Mouse (Mus musculus) heart, adult 2 months (tissue): ENCODE measurements around the gene 9930022D16Rik. TPM values are rescaled to one million over a fixed set of nuclear protein-coding genes. Genes with fewer than 3 reads are reported as not detected.

Source experiments
- DNase-seq, 2 experiments: peaks; one replicate each; pipeline ENCODE4 v3.0.0; 2021
- H3K27ac ChIP-seq: fragments of 200-600 bp; 2 replicates; pipeline ENCODE4 v1.8.1; 2022
- H3K27me3 ChIP-seq: fragments of 200-500 bp; 2 replicates; pipeline ENCODE4 v1.6.1; 2012; ENCODE audit warnings: mild to moderate bottlenecking, low read length, inconsistent platforms, mixed read lengths; ENCODE audit not compliant: control insufficient read depth, insufficient read depth
- H3K36me3 ChIP-seq: fragments of 200-500 bp; 2 replicates; pipeline ENCODE4 v1.6.1; 2012; ENCODE audit warnings: low read length, inconsistent platforms; ENCODE audit not compliant: control insufficient read depth, insufficient read depth
- H3K4me1 ChIP-seq: fragments of 200-500 bp; 2 replicates; pipeline ENCODE4 v1.6.1; 2011; ENCODE audit warnings: low read length; ENCODE audit not compliant: control insufficient read depth, insufficient read depth
- H3K4me3 ChIP-seq: fragments of 200-600 bp; 2 replicates; pipeline ENCODE4 v1.8.1; 2022
- H3K79me2 ChIP-seq: fragments of 200-500 bp; replicated peaks from 2 replicates; pipeline ENCODE4 v1.6.1; 2012; ENCODE audit warnings: mild to moderate bottlenecking, inconsistent platforms, low read length, moderate library complexity, mixed read lengths; ENCODE audit not compliant: control insufficient read depth, insufficient read depth
- H3K9ac ChIP-seq: fragments of 200-500 bp; 2 replicates; pipeline ENCODE4 v1.6.1; 2012; ENCODE audit warnings: low read depth, mild to moderate bottlenecking, control low read depth, inconsistent platforms, low read length, mixed read lengths
- CTCF ChIP-seq: fragments of 200-600 bp; IDR thresholded peaks from 2 replicates; pipeline ENCODE4 v1.8.1; 2022; ENCODE audit warnings: antibody characterized with exemption, mild to moderate bottlenecking, moderate library complexity
- EP300 ChIP-seq: fragments of 200-500 bp; IDR thresholded peaks from 2 replicates; pipeline ENCODE4 v1.6.1; 2011; ENCODE audit warnings: low read depth, low read length, control low read depth; ENCODE audit not compliant: insufficient read depth
- POLR2A ChIP-seq: fragments of 200-500 bp; IDR thresholded peaks from 2 replicates; pipeline ENCODE4 v1.6.1; 2011; ENCODE audit warnings: mild to moderate bottlenecking, low read depth, low read length, control low read depth; ENCODE audit not compliant: insufficient read depth
- WGBS: fragments of 180-500 bp; shearing (Covaris S2); methylation state at CpG from one replicate; pipeline ENCODE4 v1.1.7; 2018; 5-methylcytosine and 5-hydroxymethylcytosine counted together
- intact Hi-C: fragments of 180-260 bp; cut with DNase I; formaldehyde crosslinking; loops from one replicate; pipeline ENCODE4 v1.15.1; 2025
- polyA plus RNA-seq: library from polyadenylated mRNA; depleted of rRNA; stranded (reverse); fragments of >200 nt; gene quantifications from 2 replicates; pipeline ENCODE4 v1.2.3, GENCODE M21; 2012
- total RNA-seq, 2 experiments: library from RNA; stranded (reverse); gene quantifications; 2 replicates each; pipeline ENCODE4 v1.2.3; 2021

9930022D16Rik gene
- total and polyA plus RNA-seq, 3 experiments, result not detected

GRCm38 (mm10) chr11:109369026-109369637 lies 44.6 kb upstream of the 9930022D16Rik start:
- DNase-seq, result peak in 1 of 2 experiments; percentile 50
- Histone ChIP-seq H3K27me3 (no peaks in the 10 kb centered on the region), H3K4me3 (no peak overlapping the region), H3K9ac (no peak overlapping the region), H3K79me2 (peaks cover 18% of the 10 kb centered on the region), H3K36me3 (peaks cover 50% of the 10 kb centered on the region), H3K4me1 (peaks cover 28% of the 10 kb centered on the region), H3K27ac (peak overlapping the region; percentile 38; the same call in 1 of the 2 replicates)
- 49% methylated on average over 3 of the region's 3 CpGs for WGBS
- no peak for TF ChIP-seq POLR2A
- 0 out of 2 replicates have a peak, but pooled peaks have one; percentile 6 for TF ChIP-seq EP300
- no peak for TF ChIP-seq CTCF
- intact Hi-C loops, result loop anchor here (10.0 kb wide), 1 partner anchor 966 kb away; the partner anchor contains the start of gene Abca5

GRCm38 (mm10) chr11:109375412-109375811 lies 38.3 kb upstream of the 9930022D16Rik start:
- peaks cover 5% of the 10 kb centered on the region for H3K36me3 ChIP-seq
- no peak overlapping the region for H3K9ac ChIP-seq
- H3K27me3 ChIP-seq, result no peaks in the 10 kb centered on the region
- no peak for TF ChIP-seq CTCF
- TF ChIP-seq POLR2A, result no peak
- TF ChIP-seq EP300, result no peak
- 74% methylated on average over 7 of the region's 7 CpGs for WGBS
- H3K4me1 ChIP-seq, result peaks cover 23% of the 10 kb centered on the region
- H3K27ac ChIP-seq, result no peak overlapping the region
- intact Hi-C loops, result no loop called here
- peaks cover 15% of the 10 kb centered on the region for H3K79me2 ChIP-seq
- DNase-seq, result no peak
- no peak overlapping the region for H3K4me3 ChIP-seq

GRCm38 (mm10) chr11:109376484-109377143 lies 37.1 kb upstream of the 9930022D16Rik start:
- no peak overlapping the region for H3K4me3 ChIP-seq
- intact Hi-C loops, result no loop called here
- WGBS, result 23% methylated on average over 7 of the region's 7 CpGs
- H3K79me2 ChIP-seq, result peaks cover 12% of the 10 kb centered on the region
- TF ChIP-seq CTCF, result no peak
- TF ChIP-seq POLR2A, result no peak
- no peak for TF ChIP-seq EP300
- peaks cover 8% of the 10 kb centered on the region for H3K36me3 ChIP-seq
- peak overlapping the region; percentile 32; the same call in 1 of the 2 replicates for H3K27ac ChIP-seq
- DNase-seq, result no peak
- H3K9ac ChIP-seq, result 0 out of 2 replicates have a peak overlapping the region, but pooled peaks have one; percentile 16
- H3K27me3 ChIP-seq, result no peaks in the 10 kb centered on the region
- H3K4me1 ChIP-seq, result peaks cover 29% of the 10 kb centered on the region

- Histone ChIP-seq H3K4me3 (no peak overlapping the region), H3K79me2 (peaks cover 10% of the 10 kb centered on the region), H3K27me3 (no peaks in the 10 kb centered on the region), H3K9ac (no peak overlapping the region), H3K4me1 (peaks cover 30% of the 10 kb centered on the region), H3K27ac (no peak overlapping the region), H3K36me3 (peaks cover 8% of the 10 kb centered on the region)
- no peak for DNase-seq
- TF ChIP-seq EP300, result no peak
- TF ChIP-seq CTCF, result no peak
- no peak for TF ChIP-seq POLR2A
- WGBS, result 39% methylated on average over 10 of the region's 10 CpGs
- intact Hi-C loops, result no loop called here
Observed at GRCm38 (mm10) chr11:109377477-109377876, 36.2 kb upstream of the 9930022D16Rik start.

GRCm38 (mm10) chr11:109378051-109378450 lies 35.7 kb upstream of the 9930022D16Rik start:
- Histone ChIP-seq H3K36me3 (peaks cover 8% of the 10 kb centered on the region), H3K9ac (no peak overlapping the region), H3K79me2 (peaks cover 8% of the 10 kb centered on the region), H3K4me3 (no peak overlapping the region), H3K27me3 (no peaks in the 10 kb centered on the region), H3K4me1 (peaks cover 28% of the 10 kb centered on the region), H3K27ac (no peak overlapping the region)
- intact Hi-C loops, result loop anchor here (2.0 kb wide), 1 partner anchor 15 kb away; the partner anchor contains the start of gene Gna13
- 28% methylated on average over 7 of the region's 7 CpGs for WGBS
- DNase-seq, result no peak
- no peak for TF ChIP-seq CTCF
- TF ChIP-seq POLR2A, result no peak
- no peak for TF ChIP-seq EP300

GRCm38 (mm10) chr11:109380662-109381061 lies 33.1 kb upstream of the 9930022D16Rik start:
- WGBS, result 57% methylated on average over 5 of the region's 5 CpGs
- Histone ChIP-seq H3K27ac (no peak overlapping the region), H3K4me1 (peaks cover 28% of the 10 kb centered on the region), H3K36me3 (peaks cover 8% of the 10 kb centered on the region), H3K27me3 (no peaks in the 10 kb centered on the region), H3K79me2 (peaks cover 10% of the 10 kb centered on the region), H3K4me3 (no peak overlapping the region), H3K9ac (no peak overlapping the region)
- no peak for DNase-seq
- intact Hi-C loops, result loop anchor here (5.0 kb wide), 1 partner anchor 42 kb away; no protein-coding TSS in a partner anchor
- TF ChIP-seq POLR2A (no peak), EP300 (no peak), CTCF (no peak)
